Mouse (Mus musculus) ES-Bruce4 (cell line): ENCODE data around the gene Npas1. TPM values are rescaled to one million over a fixed set of nuclear protein-coding genes. Genes with fewer than 3 reads are reported as not detected.

ENCODE experiments used
- H3K27ac ChIP-seq: 2 replicates; pipeline ENCODE4 v1.5.1; 2012; ENCODE audit warnings: low read length, inconsistent platforms; ENCODE audit not compliant: insufficient read depth
- H3K27me3 ChIP-seq: 2 replicates; pipeline ENCODE4 v1.6.1; 2012; ENCODE audit warnings: mild to moderate bottlenecking, low read length, inconsistent platforms; ENCODE audit not compliant: control insufficient read depth, poor library complexity, insufficient read depth, severe bottlenecking
- H3K36me3 ChIP-seq: 2 replicates; pipeline ENCODE4 v1.6.1; 2012; ENCODE audit warnings: inconsistent platforms, mild to moderate bottlenecking, low read length, moderate library complexity; ENCODE audit not compliant: control insufficient read depth, poor library complexity, insufficient read depth, severe bottlenecking
- H3K4me1 ChIP-seq: one replicate; pipeline ENCODE4 v1.8.1; 2011; ENCODE audit warnings: low read length; ENCODE audit not compliant: control insufficient read depth, insufficient read depth
- H3K4me3 ChIP-seq: 2 replicates; pipeline ENCODE4 v1.5.1; 2011; ENCODE audit warnings: low read depth, mild to moderate bottlenecking, low read length
- H3K9ac ChIP-seq: 2 replicates; pipeline ENCODE4 v1.6.1; 2012; ENCODE audit warnings: low read depth, mild to moderate bottlenecking, inconsistent platforms; ENCODE audit not compliant: poor library complexity, severe bottlenecking
- H3K9me3 ChIP-seq: replicated peaks from 2 replicates; pipeline ENCODE4 v1.6.1; 2012; ENCODE audit warnings: mild to moderate bottlenecking, low read length, inconsistent platforms; ENCODE audit not compliant: control insufficient read depth, poor library complexity, insufficient read depth, severe bottlenecking
- CTCF ChIP-seq: IDR thresholded peaks from one replicate; pipeline ENCODE4 v1.8.1; 2011; ENCODE audit warnings: low read depth, low read length
- EP300 ChIP-seq: IDR thresholded peaks from 2 replicates; pipeline ENCODE4 v1.6.1; 2011; ENCODE audit warnings: low read depth, low read length; ENCODE audit not compliant: insufficient read depth
- POLR2A ChIP-seq: IDR thresholded peaks from one replicate; pipeline ENCODE4 v1.8.1; 2011; ENCODE audit warnings: low read length; ENCODE audit not compliant: insufficient read depth
- polyA plus RNA-seq: library from polyadenylated mRNA; stranded (reverse); fragments of >200 nt; gene quantifications from 2 replicates; pipeline ENCODE4 v1.2.4, GENCODE M21; 2011; ENCODE audit warnings: low read depth; ENCODE audit not compliant: missing spikeins, insufficient read depth, insufficient read length

The Npas1 gene
- polyA plus RNA-seq, 1 experiment = 0.27 TPM

DNA sequence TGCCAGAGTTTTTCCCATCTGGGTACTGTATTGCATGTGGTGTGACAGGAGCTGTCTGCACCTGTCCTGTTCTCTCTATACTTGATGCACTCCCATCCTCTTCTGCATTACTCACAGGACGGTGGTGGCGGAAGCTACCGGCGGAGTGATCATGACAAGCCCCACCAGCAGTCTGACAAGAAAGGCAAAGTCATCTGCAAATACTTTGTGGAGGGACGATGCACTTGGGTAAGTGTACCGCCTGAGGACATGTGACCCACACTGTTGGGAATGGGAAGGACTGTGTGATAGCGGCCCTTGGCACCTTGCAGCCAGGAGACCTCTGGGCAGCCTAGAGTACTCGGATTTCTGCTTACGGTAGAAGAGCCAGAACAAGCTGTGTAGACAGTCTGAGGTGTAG, 53.8 kb downstream of the Npas1 start:
- no peaks in the 10 kb centered on the region for H3K27me3 ChIP-seq
- H3K27ac ChIP-seq = no peak overlapping the region
- no peaks in the 10 kb centered on the region for H3K4me1 ChIP-seq
- H3K4me3 ChIP-seq = no peak overlapping the region
- H3K9ac ChIP-seq = no peak overlapping the region
- H3K9me3 ChIP-seq = no peaks in the 10 kb centered on the region
- peaks cover 69% of the 10 kb centered on the region for H3K36me3 ChIP-seq
- TF ChIP-seq EP300 (no peak), CTCF (no peak), POLR2A (no peak)

DNA sequence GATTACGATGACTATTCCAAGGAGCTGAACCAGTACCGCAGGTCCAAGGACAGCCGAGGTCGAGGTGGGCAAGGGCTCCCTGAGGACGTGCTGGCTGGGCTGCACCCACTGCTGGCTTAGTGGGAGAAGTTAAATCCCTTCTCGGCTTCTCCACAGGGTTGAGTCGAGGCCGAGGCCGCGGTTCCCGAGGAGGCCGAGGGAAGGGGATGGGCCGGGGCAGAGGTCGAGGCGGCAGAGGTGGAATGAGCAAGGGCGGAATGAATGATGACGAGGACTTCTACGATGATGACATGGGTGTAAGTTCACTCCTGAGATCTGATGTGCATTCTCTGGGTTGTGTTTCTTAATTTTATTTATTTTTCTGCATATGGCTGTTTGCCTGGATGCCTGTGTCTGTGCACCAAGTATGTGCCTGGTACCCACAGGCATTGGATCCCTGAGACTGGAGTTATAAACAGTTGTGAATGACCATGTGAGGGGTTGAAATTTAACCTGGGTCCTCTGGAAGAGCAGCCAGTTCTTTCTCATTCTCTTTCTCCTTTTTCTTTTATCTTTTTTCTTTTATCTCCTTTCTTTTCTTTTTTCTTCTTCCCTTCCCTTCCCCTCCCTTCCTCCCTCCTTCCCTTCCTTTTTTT, 55.2 kb downstream of the Npas1 start:
- TF ChIP-seq CTCF (no peak), EP300 (no peak), POLR2A (no peak)
- H3K36me3 ChIP-seq = peaks cover 67% of the 10 kb centered on the region
- no peaks in the 10 kb centered on the region for H3K4me1 ChIP-seq
- no peak overlapping the region for H3K4me3 ChIP-seq
- H3K9me3 ChIP-seq = no peaks in the 10 kb centered on the region
- no peak overlapping the region for H3K27ac ChIP-seq
- H3K9ac ChIP-seq = no peak overlapping the region
- no peaks in the 10 kb centered on the region for H3K27me3 ChIP-seq

DNA sequence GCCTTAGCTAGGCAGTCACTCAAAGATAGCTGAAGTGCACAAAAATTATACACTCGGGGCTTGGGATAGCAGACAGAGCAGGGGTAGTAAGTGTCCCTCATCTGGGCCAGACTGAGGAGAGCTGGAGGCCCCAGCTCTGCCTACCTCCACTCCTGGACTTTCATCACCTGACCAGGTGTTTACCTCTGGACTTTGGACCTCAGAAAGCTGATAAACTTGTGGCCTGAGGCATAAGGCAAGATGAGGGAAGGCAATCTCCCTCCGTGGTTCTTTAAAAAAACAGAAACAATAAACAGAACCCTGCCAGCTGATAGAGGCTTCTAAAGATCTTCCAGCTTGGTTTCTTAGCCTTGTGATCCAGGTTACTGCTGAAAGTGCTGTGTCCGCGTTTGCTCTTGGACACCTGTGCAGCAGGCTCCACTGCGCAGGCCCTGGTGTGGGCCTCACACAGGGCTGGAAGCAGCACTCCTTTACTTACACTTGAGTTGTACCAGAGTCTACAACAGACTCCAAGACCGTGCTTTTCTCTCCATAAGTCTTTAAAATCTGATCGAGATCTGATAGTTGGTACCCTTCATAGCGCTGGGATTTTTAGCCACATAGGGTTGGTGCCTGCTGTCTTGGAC, 56.9 kb downstream of the Npas1 start:
- Histone ChIP-seq H3K4me1 (no peaks in the 10 kb centered on the region), H3K9me3 (no peaks in the 10 kb centered on the region), H3K27me3 (no peaks in the 10 kb centered on the region), H3K27ac (no peak overlapping the region), H3K9ac (no peak overlapping the region), H3K36me3 (peaks cover 58% of the 10 kb centered on the region), H3K4me3 (no peak overlapping the region)
- TF ChIP-seq CTCF (no peak), EP300 (no peak), POLR2A (no peak)

DNA sequence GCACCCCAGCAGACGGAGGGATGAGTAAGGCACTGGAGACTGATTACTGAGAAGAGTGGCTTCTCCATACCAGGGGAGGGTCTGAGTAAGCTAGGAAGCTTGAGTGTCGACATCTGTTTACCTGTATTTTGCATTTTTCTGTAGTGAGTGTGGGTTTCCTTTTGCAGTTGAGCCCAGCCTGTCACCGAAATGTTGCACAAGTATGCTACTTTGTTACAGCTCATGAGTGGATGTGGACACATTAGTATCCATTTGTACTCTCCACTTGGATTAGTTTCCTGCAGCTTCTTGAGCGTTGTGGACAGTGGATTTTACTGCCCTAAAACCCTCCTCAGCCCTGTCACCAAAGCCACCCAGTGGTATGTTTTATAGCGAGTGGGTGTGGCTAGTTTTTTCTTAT, 58.8 kb downstream of the Npas1 start:
- Histone ChIP-seq H3K9me3 (no peaks in the 10 kb centered on the region), H3K4me1 (peaks cover 2% of the 10 kb centered on the region), H3K9ac (no peak overlapping the region), H3K27me3 (no peaks in the 10 kb centered on the region), H3K36me3 (peaks cover 42% of the 10 kb centered on the region), H3K4me3 (no peak overlapping the region), H3K27ac (no peak overlapping the region)
- TF ChIP-seq EP300 (no peak), POLR2A (no peak), CTCF (no peak)

DNA sequence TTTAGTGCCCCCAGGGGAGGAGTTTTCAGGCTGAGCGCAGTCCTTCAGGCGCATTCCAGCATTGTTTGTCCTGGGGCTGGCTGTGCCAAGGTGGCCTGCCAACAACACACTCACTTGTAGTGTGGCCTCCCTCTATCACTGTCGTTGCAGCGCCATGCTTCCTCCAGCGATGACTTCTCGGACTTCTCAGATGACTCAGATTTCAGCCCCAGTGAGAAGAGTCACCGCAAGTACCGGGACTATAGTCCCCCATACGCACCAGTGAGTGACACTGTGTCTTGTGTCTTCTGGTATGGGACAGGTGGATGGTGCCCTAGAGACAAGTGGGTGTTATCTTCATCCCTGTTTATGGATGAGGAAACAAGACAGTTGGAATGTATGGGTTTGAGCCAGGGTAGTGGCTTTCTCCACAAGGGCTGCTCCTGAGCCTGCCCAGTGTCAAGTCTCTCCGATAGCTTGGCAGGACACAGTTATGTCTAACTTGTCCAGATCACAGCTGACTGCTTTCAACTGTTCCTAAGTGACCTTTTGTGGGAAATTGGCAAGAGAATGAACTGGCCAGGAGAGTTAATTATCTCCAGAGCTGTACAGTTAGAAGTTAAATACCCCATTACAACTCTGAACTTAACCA, 60.3 kb downstream of the Npas1 start:
- Histone ChIP-seq H3K9ac (no peak overlapping the region), H3K27ac (no peak overlapping the region), H3K36me3 (peaks cover 36% of the 10 kb centered on the region), H3K9me3 (no peaks in the 10 kb centered on the region), H3K27me3 (no peaks in the 10 kb centered on the region), H3K4me3 (no peak overlapping the region), H3K4me1 (peaks cover 3% of the 10 kb centered on the region)
- TF ChIP-seq CTCF = no peak
- TF ChIP-seq POLR2A = no peak
- TF ChIP-seq EP300 = no peak

DNA sequence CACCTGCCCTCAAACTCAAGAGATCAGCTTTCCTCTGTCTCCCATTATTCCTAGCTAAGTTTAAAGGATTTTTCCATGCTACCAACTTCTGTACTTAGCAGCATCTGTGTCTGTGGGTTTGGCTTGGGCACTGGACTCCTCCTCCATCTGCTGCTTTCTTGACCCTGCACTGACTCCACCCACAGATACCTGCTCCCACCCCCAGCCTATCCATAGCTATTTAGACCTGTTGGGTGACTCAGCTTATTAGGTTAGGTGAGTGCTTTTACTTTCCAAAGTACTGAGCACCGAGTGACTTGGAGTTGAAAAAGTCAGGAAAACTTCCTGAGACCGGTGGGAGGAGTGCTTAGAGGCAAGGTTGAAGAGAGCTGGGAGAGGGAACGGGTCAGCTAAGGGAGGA, 62.1 kb downstream of the Npas1 start:
- no peak overlapping the region for H3K4me3 ChIP-seq
- H3K27ac ChIP-seq = peak overlapping the region; percentile 88
- H3K36me3 ChIP-seq = peaks cover 23% of the 10 kb centered on the region
- no peaks in the 10 kb centered on the region for H3K27me3 ChIP-seq
- peaks cover 5% of the 10 kb centered on the region for H3K4me1 ChIP-seq
- TF ChIP-seq CTCF = no peak
- no peak for TF ChIP-seq EP300
- no peak for TF ChIP-seq POLR2A
- H3K9me3 ChIP-seq = no peaks in the 10 kb centered on the region
- H3K9ac ChIP-seq = no peak overlapping the region
